Mouse (Mus musculus) spleen, adult 2 months (tissue): ENCODE results near the gene Vav2. TPM values are rescaled to one million over a fixed set of nuclear protein-coding genes. Genes with fewer than 3 reads are reported as not detected.

Experiments used
- DNase-seq, 2 experiments: peaks; one replicate each; pipeline versions ENCODE4 v3.0.0 to v3.0.0-alpha.2; 2012 to 2021; ENCODE audit warnings: low spot score in 2 of 2, low read depth in 1 of 2
- H3K27ac ChIP-seq: fragments of 200-500 bp; 2 replicates; pipeline ENCODE4 v1.5.1; 2012; ENCODE audit warnings: low read length, inconsistent platforms; ENCODE audit not compliant: insufficient read depth
- H3K27me3 ChIP-seq: fragments of 200-500 bp; 2 replicates; pipeline ENCODE4 v1.6.1; 2012; ENCODE audit warnings: mild to moderate bottlenecking, moderate library complexity, low read length, inconsistent platforms; ENCODE audit not compliant: control insufficient read depth, insufficient read depth
- H3K36me3 ChIP-seq: fragments of 200-500 bp; 2 replicates; pipeline ENCODE4 v1.6.1; 2012; ENCODE audit warnings: mild to moderate bottlenecking, low read length, inconsistent platforms; ENCODE audit not compliant: control insufficient read depth, insufficient read depth
- H3K4me1 ChIP-seq: fragments of 200-500 bp; 2 replicates; pipeline ENCODE4 v1.6.1; 2011; ENCODE audit warnings: inconsistent platforms; ENCODE audit not compliant: control insufficient read depth, insufficient read depth, insufficient read length
- H3K4me3 ChIP-seq: fragments of 200-500 bp; 2 replicates; pipeline ENCODE4 v1.5.1; 2011; ENCODE audit warnings: mild to moderate bottlenecking, inconsistent platforms; ENCODE audit not compliant: insufficient read depth, insufficient read length; ENCODE audit errors: extremely low read depth
- CTCF ChIP-seq: fragments of 200-500 bp; IDR thresholded peaks from 2 replicates; pipeline ENCODE4 v1.5.1; 2011; ENCODE audit warnings: mild to moderate bottlenecking, inconsistent platforms; ENCODE audit not compliant: insufficient read depth, insufficient read length, insufficient replicate concordance; ENCODE audit errors: extremely low read depth
- POLR2A ChIP-seq: fragments of 200-500 bp; IDR thresholded peaks from 2 replicates; pipeline ENCODE4 v1.6.1; 2011; ENCODE audit warnings: low read depth, low read length, inconsistent platforms
- WGBS: fragments of 180-500 bp; shearing (Covaris S2); methylation state at CpG from one replicate; pipeline ENCODE4 v1.1.7; 2018; 5-methylcytosine and 5-hydroxymethylcytosine counted together
- polyA plus RNA-seq: library from polyadenylated mRNA; depleted of rRNA; stranded (reverse); fragments of >200 nt; gene quantifications from 2 replicates; pipeline ENCODE4 v1.2.3, GENCODE M21; 2012

Vav2 gene
- polyA plus RNA-seq, 1 experiment, result 53.8 TPM

- peak; percentile 98 for TF ChIP-seq CTCF
- no peak for TF ChIP-seq POLR2A
- no peaks in the 10 kb centered on the region for H3K36me3 ChIP-seq
- H3K27ac ChIP-seq, result no peak overlapping the region
- peaks cover 2% of the 10 kb centered on the region; the same call in 1 of the 2 replicates for H3K27me3 ChIP-seq
- peaks cover 17% of the 10 kb centered on the region for H3K4me1 ChIP-seq
- 0% methylated on average over 4 of the region's 4 CpGs for WGBS
- H3K4me3 ChIP-seq, result no peak overlapping the region
- DNase-seq, result peak in 1 of 2 experiments; percentile 80
Observed at GRCm38 (mm10) chr2:27428071-27428470, 1.2 kb upstream of the Vav2 start.

GRCm38 (mm10) chr2:27426406-27426854 lies 403 bp downstream of the Vav2 start:
- Histone ChIP-seq H3K4me3 (peak overlapping the region; percentile 85), H3K36me3 (no peaks in the 10 kb centered on the region), H3K27ac (peak overlapping the region; percentile 77), H3K4me1 (peaks cover 19% of the 10 kb centered on the region), H3K27me3 (peaks cover 2% of the 10 kb centered on the region; the same call in 1 of the 2 replicates)
- no peak for TF ChIP-seq POLR2A
- DNase-seq, result no peak
- 0% methylated on average over 26 of the region's 64 CpGs for WGBS

GRCm38 (mm10) chr2:27425751-27426405 lies 955 bp downstream of the Vav2 start:
- no peaks in the 10 kb centered on the region for H3K36me3 ChIP-seq
- H3K27ac ChIP-seq, result peak overlapping the region; percentile 77
- WGBS, result under 1% methylated on average over 55 of the region's 60 CpGs
- DNase-seq, result peak in 1 of 2 experiments; percentile 29
- H3K27me3 ChIP-seq, result peaks cover 2% of the 10 kb centered on the region; the same call in 1 of the 2 replicates
- no peak for TF ChIP-seq POLR2A
- TF ChIP-seq CTCF, result no peak
- H3K4me3 ChIP-seq, result peak overlapping the region; percentile 85
- peaks cover 22% of the 10 kb centered on the region for H3K4me1 ChIP-seq

GRCm38 (mm10) chr2:27425161-27425611 lies 1.6 kb downstream of the Vav2 start:
- Histone ChIP-seq H3K4me3 (peak overlapping the region; percentile 85), H3K36me3 (no peaks in the 10 kb centered on the region), H3K27ac (peak overlapping the region; percentile 77; the same call in 1 of the 2 replicates), H3K4me1 (peaks cover 22% of the 10 kb centered on the region), H3K27me3 (peaks cover 2% of the 10 kb centered on the region; the same call in 1 of the 2 replicates)
- TF ChIP-seq POLR2A (no peak), CTCF (no peak)
- no peak for DNase-seq
- 29% methylated on average over 20 of the region's 20 CpGs for WGBS

- WGBS, result 87% methylated on average over 7 of the region's 7 CpGs
- H3K4me3 ChIP-seq, result peak overlapping the region; percentile 8; the same call in 1 of the 2 replicates
- TF ChIP-seq POLR2A (no peak), CTCF (no peak)
- H3K27ac ChIP-seq, result no peak overlapping the region
- H3K27me3 ChIP-seq, result peaks cover 2% of the 10 kb centered on the region; the same call in 1 of the 2 replicates
- H3K36me3 ChIP-seq, result no peaks in the 10 kb centered on the region
- no peak for DNase-seq
- H3K4me1 ChIP-seq, result peaks cover 29% of the 10 kb centered on the region
Observed at GRCm38 (mm10) chr2:27423596-27423995, 3.2 kb downstream of the Vav2 start.

- H3K4me3 ChIP-seq, result no peak overlapping the region
- no peak overlapping the region for H3K27ac ChIP-seq
- H3K36me3 ChIP-seq, result no peaks in the 10 kb centered on the region
- DNase-seq, result no peak
- no peaks in the 10 kb centered on the region for H3K27me3 ChIP-seq
- WGBS, result 78% methylated on average over 20 of the region's 20 CpGs
- H3K4me1 ChIP-seq, result peaks cover 40% of the 10 kb centered on the region
- TF ChIP-seq CTCF, result no peak
- TF ChIP-seq POLR2A, result no peak
Observed at GRCm38 (mm10) chr2:27421293-27422068, 5.4 kb downstream of the Vav2 start.
